ENCODE assay signal across 8 mouse cellular contexts in the genomic region with DNA sequence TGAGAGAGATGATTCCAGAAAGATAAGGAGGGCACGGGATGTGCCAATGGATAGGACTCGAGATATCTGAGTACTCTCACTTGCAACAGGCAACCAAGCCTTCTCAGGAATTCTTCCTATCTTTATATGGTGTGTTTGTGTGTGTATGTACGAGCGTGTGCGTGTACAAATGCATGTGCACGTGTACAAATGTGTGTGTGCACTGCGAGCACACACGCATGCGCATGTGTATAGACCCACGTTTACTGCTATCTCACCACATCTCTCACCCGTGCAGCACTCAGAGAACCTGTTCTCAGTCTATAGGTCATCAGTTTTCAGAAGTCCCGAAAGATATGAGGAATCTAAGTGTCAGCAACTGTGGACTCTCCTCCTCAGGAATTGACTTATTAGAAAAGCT. TPM values are rescaled to one million over a fixed set of nuclear protein-coding genes. Genes with fewer than 3 reads are reported as not detected.
DNase-seq lines count a peak whose midpoint lies in the region; ATAC-seq and TF ChIP-seq lines count a peak whose summit lies in the region.

No protein-coding gene starts in this region.

- TF ChIP-seq CTCF in cerebellum, adult 2 months (IDR thresholded peaks at IDR 0.05; ENCODE audit: borderline replicate concordance, insufficient read depth, low read depth, low read length) = no peak
- no peak for TF ChIP-seq CTCF in kidney, adult 2 months (conservative IDR thresholded peaks at IDR 0.05; ENCODE audit: insufficient read depth, insufficient read length, low read depth, low read length)

- TF ChIP-seq POLR2A in cerebellum, adult 2 months (IDR thresholded peaks at IDR 0.05; ENCODE audit: borderline replicate concordance, insufficient read depth, low read length) = no peak
- TF ChIP-seq POLR2A in kidney, adult 2 months (IDR thresholded peaks at IDR 0.05; ENCODE audit: low read depth, low read length) = no peak

- ATAC-seq in forebrain, embryonic 13.5 days = no peak
- peak; percentile 17 for ATAC-seq in liver, embryonic 12.5 days
- no peak for ATAC-seq in megakaryocyte-erythroid progenitor cell, adult 5-6 weeks (replicated peaks; ENCODE audit: low FRiP score, low TSS enrichment, poor library complexity, severe bottlenecking)

- no peaks in the 10 kb centered on the region for H3K9me3 ChIP-seq in forebrain, embryonic 13.5 days (replicated peaks)
- H3K9me3 ChIP-seq in liver, embryonic 12.5 days (replicated peaks) = no peaks in the 10 kb centered on the region

- peak overlapping the region; percentile 71 for H3K4me3 ChIP-seq in cerebellum, adult 2 months (replicated peaks; ENCODE audit: insufficient read depth, low read depth, low read length)
- H3K4me3 ChIP-seq in forebrain, embryonic 13.5 days = no peak overlapping the region
- peak overlapping the region; percentile 54 for H3K4me3 ChIP-seq in liver, embryonic 12.5 days
- H3K4me3 ChIP-seq in kidney, adult 2 months (ENCODE audit: insufficient read depth, low read depth, low read length) = no peak overlapping the region

- H3K27me3 ChIP-seq in cerebellum, adult 2 months (ENCODE audit: control insufficient read depth, insufficient read depth, low read length) = no peaks in the 10 kb centered on the region
- peaks cover 13% of the 10 kb centered on the region for H3K27me3 ChIP-seq in forebrain, embryonic 13.5 days
- peaks cover 19% of the 10 kb centered on the region; the same call in 1 of the 2 replicates for H3K27me3 ChIP-seq in liver, embryonic 12.5 days (replicated peaks)
- H3K27me3 ChIP-seq in kidney, adult 2 months (replicated peaks; ENCODE audit: control insufficient read depth, insufficient read depth, low read length) = no peaks in the 10 kb centered on the region

- no peak overlapping the region for H3K27ac ChIP-seq in cerebellum, adult 2 months (ENCODE audit: insufficient read depth, low read length)
- H3K27ac ChIP-seq in forebrain, embryonic 13.5 days = peak overlapping the region; percentile 25; the same call in 1 of the 2 replicates
- peak overlapping the region; percentile 99 for H3K27ac ChIP-seq in liver, embryonic 12.5 days
- no peak overlapping the region for H3K27ac ChIP-seq in kidney, adult 2 months (ENCODE audit: insufficient read depth, low read depth, low read length)

- peaks cover 4% of the 10 kb centered on the region; the same call in 1 of the 2 replicates for H3K4me1 ChIP-seq in cerebellum, adult 2 months (ENCODE audit: control insufficient read depth, insufficient read depth, low read length)
- H3K4me1 ChIP-seq in forebrain, embryonic 13.5 days = peaks cover 50% of the 10 kb centered on the region
- peaks cover 80% of the 10 kb centered on the region for H3K4me1 ChIP-seq in liver, embryonic 12.5 days
- 0 out of 2 replicates have a peak, but pooled peaks cover 8% of the 10 kb centered on the region for H3K4me1 ChIP-seq in kidney, adult 2 months (ENCODE audit: control insufficient read depth, insufficient read depth, low read length)

- peak overlapping the region; percentile 64 for H3K4me2 ChIP-seq in forebrain, embryonic 13.5 days
- peak overlapping the region; percentile 76 for H3K4me2 ChIP-seq in liver, embryonic 12.5 days

- no peaks in the 10 kb centered on the region for H3K36me3 ChIP-seq in forebrain, embryonic 13.5 days (ENCODE audit: poor library complexity, severe bottlenecking)
- H3K36me3 ChIP-seq in liver, embryonic 12.5 days = no peaks in the 10 kb centered on the region
- H3K36me3 ChIP-seq in kidney, adult 2 months (ENCODE audit: control insufficient read depth, insufficient read depth, low read length) = no peaks in the 10 kb centered on the region

- WGBS in cerebellum, adult 2 months = 85% methylated on average over 12 of the region's 12 CpGs
- 88% methylated on average over 12 of the region's 12 CpGs for WGBS in forebrain, embryonic 13.5 days
- WGBS in liver, embryonic 12.5 days (ENCODE audit: insufficient replicate concordance) = 31% methylated on average over 12 of the region's 12 CpGs
- 85% methylated on average over 12 of the region's 12 CpGs for WGBS in kidney, adult 2 months

- no peak for DNase-seq in cerebellum, adult 2 months
- DNase-seq in cerebellum, adult 8-10 months = no peak
- DNase-seq in A20 (ENCODE audit: low read depth, low spot score) = peak; percentile 23
- DNase-seq in kidney, adult 2 months = no peak
- no peak for DNase-seq in B cell, adult 2 months

- H3K9ac ChIP-seq in forebrain, embryonic 13.5 days = peak overlapping the region; percentile 65; the same call in 1 of the 2 replicates
- H3K9ac ChIP-seq in liver, embryonic 12.5 days = peak overlapping the region; percentile 72

RNA-seq across cellular contexts. Expression of gene Pak6, which starts 3.6 kb away (rescaled TPM):
- 5.6 and 6.4 TPM in 2 replicates for polyA plus RNA-seq in cerebellum, adult 2 months (2012; rRNA removed)
- polyA plus RNA-seq in forebrain, embryonic 13.5 days (2015; fragmentation: Nextera tagmentation; extraction: Ambion mirVana) = 9.0 and 12.6 TPM in 2 replicates
- 1.4 and 1.9 TPM in 2 replicates for polyA plus RNA-seq in liver, embryonic 12.5 days (2016; fragmentation: Nextera tagmentation; extraction: Ambion mirVana)
- 0.55 and 0.77 TPM in 2 replicates for total RNA-seq in megakaryocyte-erythroid progenitor cell, adult 5-6 weeks (2014; fragmentation: Nextera tagmentation)
- 1.0 and 1.4 TPM in 2 replicates for total RNA-seq in megakaryocyte-erythroid progenitor cell, adult 5-6 weeks (2017)
- polyA plus RNA-seq in kidney, adult 2 months (2012; rRNA removed) = 10.9 and 13.7 TPM in 2 replicates

RNA-seq across cellular contexts. Expression of gene Ankrd63, which starts 44.3 kb away (rescaled TPM):
- 0.41 and 0.82 TPM in 2 replicates for polyA plus RNA-seq in cerebellum, adult 2 months (2012; rRNA removed)
- polyA plus RNA-seq in forebrain, embryonic 13.5 days (2015; fragmentation: Nextera tagmentation; extraction: Ambion mirVana) = 0.06 and 0.17 TPM in 2 replicates
- 0.07 TPM in 1 of 2 replicates, not detected in the other for polyA plus RNA-seq in liver, embryonic 12.5 days (2016; fragmentation: Nextera tagmentation; extraction: Ambion mirVana)
- total RNA-seq in megakaryocyte-erythroid progenitor cell, adult 5-6 weeks (2014; fragmentation: Nextera tagmentation) = not detected in 2 replicates
- total RNA-seq in megakaryocyte-erythroid progenitor cell, adult 5-6 weeks (2017) = 0.15 and 0.19 TPM in 2 replicates
- 0.03 and 0.05 TPM in 2 replicates for polyA plus RNA-seq in kidney, adult 2 months (2012; rRNA removed)

Comparison
In these comparisons a context has a peak if more than half of its experiments do, and no peak if none do; other contexts are left out.
1. H3K27ac ChIP-seq: peak in forebrain, embryonic 13.5 days (single experiment) and liver, embryonic 12.5 days (single experiment); none in cerebellum, adult 2 months (single experiment) and kidney, adult 2 months (single experiment).
2. H3K4me3 ChIP-seq: peak in cerebellum, adult 2 months (single experiment) and liver, embryonic 12.5 days (single experiment); none in forebrain, embryonic 13.5 days (single experiment) and kidney, adult 2 months (single experiment).